Mouse (Mus musculus) stomach, postnatal 0 days (tissue): ENCODE data around the gene Mdga1.

Experiments
- CTCF ChIP-seq: IDR thresholded peaks from 2 replicates; pipeline ENCODE4 v1.5.1; 2016; ENCODE audit warnings: antibody characterized with exemption, low read depth, mild to moderate bottlenecking, moderate library complexity
- EP300 ChIP-seq: optimal IDR thresholded peaks from 2 replicates; pipeline ENCODE3; 2016; ENCODE audit warnings: antibody characterized with exemption

- TF ChIP-seq CTCF (no peak), EP300 (no peak)
Measured at GRCm38 (mm10) chr17:29912733-29913132, 57.2 kb downstream of the Mdga1 start.
